Mouse (Mus musculus): ENCODE measurements around the gene Srbd1. TPM values are rescaled to one million over a fixed set of nuclear protein-coding genes. Genes with fewer than 3 reads are reported as not detected.

Gene Srbd1
- polyA plus RNA-seq (2015; fragmentation: Nextera tagmentation; extraction: Ambion mirVana), result 15.2 and 16.8 TPM in 2 replicates

GRCm38 (mm10) chr17:86145079-86145951 is at the start of gene Srbd1:
Gene Srbd1, minus strand, starts transcription at chr17:86145175.
- H3K4me2 ChIP-seq, result peak within 1 kb of the TSS; percentile 91
- H3K9ac ChIP-seq, result peak within 1 kb of the TSS; percentile 79
- H3K27me3 ChIP-seq, result no peaks in the 10 kb centered on the region
- peaks cover 17% of the 10 kb centered on the region for H3K4me1 ChIP-seq
- peak within 1 kb of the TSS; percentile 32 for H3K27ac ChIP-seq
- WGBS, result 2% methylated on average over 28 of the region's 45 CpGs
- H3K4me3 ChIP-seq, result peak within 1 kb of the TSS; percentile 84
- H3K9me3 ChIP-seq, result no peaks in the 10 kb centered on the region
- peak; percentile 96 for ATAC-seq (ENCODE audit: borderline replicate concordance, extremely low read depth, low FRiP score, low TSS enrichment)
- H3K36me3 ChIP-seq, result 0 out of 2 replicates have a peak, but pooled peaks cover 8% of the 10 kb centered on the region

DNA sequence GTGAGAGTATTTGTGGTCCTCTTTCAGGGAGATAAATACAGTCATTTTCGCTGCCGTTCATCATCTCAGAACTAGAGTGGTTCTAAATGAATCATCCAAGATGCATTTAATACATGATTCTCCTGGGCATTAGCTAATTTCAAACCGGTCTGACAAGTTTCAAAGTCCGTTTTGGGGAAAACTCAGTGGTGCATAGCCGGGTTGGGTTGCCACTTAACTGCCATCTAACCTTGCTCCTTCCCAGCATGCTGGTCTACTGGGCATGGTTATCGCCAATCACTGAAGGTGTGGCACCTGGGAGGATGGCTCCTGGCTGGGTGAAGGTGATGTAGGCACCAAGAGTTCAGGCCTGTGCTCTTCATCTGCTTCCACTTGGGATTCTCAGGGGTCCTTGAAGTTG is 49.0 kb upstream of the Srbd1 start:
- H3K36me3 ChIP-seq, result no peaks in the 10 kb centered on the region

DNA sequence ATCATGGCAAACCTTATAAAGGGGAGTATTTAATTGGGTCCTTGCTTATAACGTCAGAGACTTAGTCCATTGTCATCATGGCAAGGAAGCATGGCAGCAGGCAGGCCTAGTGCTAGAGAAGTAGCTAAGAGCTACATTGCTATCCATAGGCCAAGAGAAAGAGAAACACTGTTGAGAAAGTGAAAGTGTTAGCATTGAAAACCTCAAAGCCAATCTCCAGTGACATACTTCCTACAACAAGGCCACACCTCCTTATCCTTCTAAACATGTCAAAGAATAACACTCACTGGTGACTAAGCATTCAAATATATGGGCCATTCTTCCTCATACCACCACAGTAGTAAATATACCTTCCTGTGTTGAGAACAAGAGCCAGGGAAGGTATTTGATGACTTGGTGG is 42.8 kb upstream of the Srbd1 start:
- H3K4me2 ChIP-seq, result no peak overlapping the region
- H3K36me3 ChIP-seq, result no peaks in the 10 kb centered on the region
- ATAC-seq (ENCODE audit: borderline replicate concordance, extremely low read depth, low FRiP score, low TSS enrichment), result no peak
- H3K9ac ChIP-seq, result no peak overlapping the region
- no peaks in the 10 kb centered on the region for H3K27me3 ChIP-seq
- no peaks in the 10 kb centered on the region for H3K9me3 ChIP-seq
- peaks cover 25% of the 10 kb centered on the region for H3K4me1 ChIP-seq
- 74% methylated on average over 1 of the region's 1 CpGs for WGBS
- H3K27ac ChIP-seq, result no peak overlapping the region
- no peak overlapping the region for H3K4me3 ChIP-seq

More for the DNA sequence above, 49.0 kb upstream of the Srbd1 start:
- no peak overlapping the region for H3K27ac ChIP-seq
- WGBS, result 74% methylated on average over 6 of the region's 6 CpGs
- H3K9me3 ChIP-seq, result no peaks in the 10 kb centered on the region
- H3K9ac ChIP-seq, result no peak overlapping the region
- ATAC-seq (ENCODE audit: borderline replicate concordance, extremely low read depth, low FRiP score, low TSS enrichment), result no peak
- no peaks in the 10 kb centered on the region for H3K4me1 ChIP-seq
- H3K4me2 ChIP-seq, result no peak overlapping the region
- H3K27me3 ChIP-seq, result no peaks in the 10 kb centered on the region
- no peak overlapping the region for H3K4me3 ChIP-seq

DNA sequence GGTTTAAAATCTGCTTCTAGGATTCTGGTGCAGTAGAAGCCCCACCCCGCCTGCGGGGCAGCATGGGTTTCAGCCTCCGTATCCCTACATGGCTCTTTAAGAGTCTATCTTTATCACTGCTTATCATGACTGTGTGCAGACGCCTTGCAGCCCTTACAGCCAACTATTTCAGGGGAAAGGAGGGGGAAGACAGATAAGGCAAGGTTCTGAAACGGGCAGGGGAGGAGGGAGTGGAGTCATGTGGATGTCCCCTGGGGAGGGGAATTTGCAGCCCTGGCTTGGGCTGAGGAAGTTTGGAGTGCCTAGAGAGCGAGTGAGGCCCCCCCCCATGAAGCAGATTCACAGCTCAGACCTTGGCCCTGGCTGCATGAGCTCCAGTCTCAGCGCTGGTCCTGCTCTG is 40.6 kb upstream of the Srbd1 start:
- Histone ChIP-seq H3K9ac (0 out of 2 replicates have a peak overlapping the region, but pooled peaks have one; percentile 13), H3K36me3 (no peaks in the 10 kb centered on the region), H3K9me3 (no peaks in the 10 kb centered on the region), H3K4me2 (peak overlapping the region; percentile 37), H3K4me1 (peaks cover 25% of the 10 kb centered on the region), H3K27ac (peak overlapping the region; percentile 57), H3K27me3 (no peaks in the 10 kb centered on the region), H3K4me3 (no peak overlapping the region)
- 9% methylated on average over 7 of the region's 7 CpGs for WGBS
- peak; percentile 67 for ATAC-seq (ENCODE audit: borderline replicate concordance, extremely low read depth, low FRiP score, low TSS enrichment)

GRCm38 (mm10) chr17:86184552-86185209 is 39.7 kb upstream of the Srbd1 start:
- 27% methylated on average over 9 of the region's 9 CpGs for WGBS
- Histone ChIP-seq H3K4me3 (no peak overlapping the region), H3K27me3 (no peaks in the 10 kb centered on the region), H3K9me3 (no peaks in the 10 kb centered on the region), H3K4me1 (peaks cover 25% of the 10 kb centered on the region), H3K36me3 (no peaks in the 10 kb centered on the region), H3K27ac (peak overlapping the region; percentile 57; the same call in 1 of the 2 replicates), H3K9ac (no peak overlapping the region), H3K4me2 (0 out of 2 replicates have a peak overlapping the region, but pooled peaks have one; percentile 37)
- ATAC-seq (ENCODE audit: borderline replicate concordance, extremely low read depth, low FRiP score, low TSS enrichment), result peak; percentile 72

GRCm38 (mm10) chr17:86183788-86184187 is 38.8 kb upstream of the Srbd1 start:
- no peak for ATAC-seq (ENCODE audit: borderline replicate concordance, extremely low read depth, low FRiP score, low TSS enrichment)
- Histone ChIP-seq H3K9me3 (no peaks in the 10 kb centered on the region), H3K27me3 (no peaks in the 10 kb centered on the region), H3K9ac (no peak overlapping the region), H3K36me3 (no peaks in the 10 kb centered on the region), H3K4me2 (no peak overlapping the region), H3K4me3 (no peak overlapping the region), H3K4me1 (peaks cover 25% of the 10 kb centered on the region), H3K27ac (no peak overlapping the region)
- WGBS, result 30% methylated on average over 2 of the region's 2 CpGs

GRCm38 (mm10) chr17:86176722-86177121 is 31.7 kb upstream of the Srbd1 start:
- H3K36me3 ChIP-seq, result 0 out of 2 replicates have a peak, but pooled peaks cover 3% of the 10 kb centered on the region
- no peak overlapping the region for H3K4me2 ChIP-seq
- H3K4me3 ChIP-seq, result no peak overlapping the region
- H3K4me1 ChIP-seq, result no peaks in the 10 kb centered on the region
- WGBS, result 72% methylated on average over 7 of the region's 7 CpGs
- no peak for ATAC-seq (ENCODE audit: borderline replicate concordance, extremely low read depth, low FRiP score, low TSS enrichment)
- H3K9ac ChIP-seq, result no peak overlapping the region
- H3K9me3 ChIP-seq, result no peaks in the 10 kb centered on the region
- no peaks in the 10 kb centered on the region for H3K27me3 ChIP-seq
- no peak overlapping the region for H3K27ac ChIP-seq

- ATAC-seq (ENCODE audit: borderline replicate concordance, extremely low read depth, low FRiP score, low TSS enrichment), result no peak
- no peaks in the 10 kb centered on the region for H3K9me3 ChIP-seq
- H3K27ac ChIP-seq, result no peak overlapping the region
- WGBS, result 67% methylated on average over 9 of the region's 9 CpGs
- peaks cover under 1% of the 10 kb centered on the region; the same call in 1 of the 2 replicates for H3K4me1 ChIP-seq
- H3K36me3 ChIP-seq, result 0 out of 2 replicates have a peak, but pooled peaks cover 3% of the 10 kb centered on the region
- no peak overlapping the region for H3K4me3 ChIP-seq
- H3K9ac ChIP-seq, result no peak overlapping the region
- no peaks in the 10 kb centered on the region for H3K27me3 ChIP-seq
- H3K4me2 ChIP-seq, result no peak overlapping the region
These were observed 30.5 kb upstream of the Srbd1 start for GRCm38 (mm10) chr17:86175516-86175915.

- Histone ChIP-seq H3K36me3 (no peaks in the 10 kb centered on the region), H3K4me2 (peak overlapping the region; percentile 97), H3K9me3 (no peaks in the 10 kb centered on the region), H3K4me1 (peaks cover 29% of the 10 kb centered on the region), H3K27me3 (no peaks in the 10 kb centered on the region), H3K4me3 (peak overlapping the region; percentile 74), H3K27ac (no peak overlapping the region), H3K9ac (no peak overlapping the region)
- ATAC-seq (ENCODE audit: borderline replicate concordance, extremely low read depth, low FRiP score, low TSS enrichment), result no peak
- 58% methylated on average over 9 of the region's 9 CpGs for WGBS
These were observed 25.4 kb upstream of the Srbd1 start for GRCm38 (mm10) chr17:86170164-86170958.

DNA sequence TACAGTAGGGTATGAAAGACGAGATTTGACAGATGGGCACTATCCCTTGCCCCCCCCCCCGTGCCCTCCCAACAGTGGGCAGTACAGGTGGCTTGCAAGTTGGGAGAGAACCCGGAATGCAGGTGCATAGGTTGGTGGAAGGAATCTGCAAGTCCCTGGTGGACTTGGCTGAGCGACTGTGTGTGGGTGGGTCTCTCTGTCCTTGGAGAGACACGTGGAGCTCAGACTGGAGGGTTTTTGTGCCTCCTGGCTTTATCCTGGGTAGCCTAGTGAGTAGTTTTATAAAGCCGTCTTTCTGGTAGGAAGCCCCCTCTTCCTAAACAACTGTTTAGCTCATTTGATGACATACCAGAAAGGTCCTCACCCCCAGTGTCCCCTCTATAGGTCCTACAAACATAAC is 24.1 kb upstream of the Srbd1 start:
- no peaks in the 10 kb centered on the region for H3K9me3 ChIP-seq
- H3K36me3 ChIP-seq, result no peaks in the 10 kb centered on the region
- whole genome bisulfite sequencing, result 13% methylated on average over 6 of the region's 6 CpGs
- peak overlapping the region; percentile 74 for H3K4me3 ChIP-seq
- H3K9ac ChIP-seq, result peak overlapping the region; percentile 88; the same call in 1 of the 2 replicates
- H3K4me2 ChIP-seq, result peak overlapping the region; percentile 97
- H3K27me3 ChIP-seq, result no peaks in the 10 kb centered on the region
- H3K27ac ChIP-seq, result no peak overlapping the region
- H3K4me1 ChIP-seq, result peaks cover 38% of the 10 kb centered on the region
- ATAC-seq (ENCODE audit: borderline replicate concordance, extremely low read depth, low FRiP score, low TSS enrichment), result no peak

DNA sequence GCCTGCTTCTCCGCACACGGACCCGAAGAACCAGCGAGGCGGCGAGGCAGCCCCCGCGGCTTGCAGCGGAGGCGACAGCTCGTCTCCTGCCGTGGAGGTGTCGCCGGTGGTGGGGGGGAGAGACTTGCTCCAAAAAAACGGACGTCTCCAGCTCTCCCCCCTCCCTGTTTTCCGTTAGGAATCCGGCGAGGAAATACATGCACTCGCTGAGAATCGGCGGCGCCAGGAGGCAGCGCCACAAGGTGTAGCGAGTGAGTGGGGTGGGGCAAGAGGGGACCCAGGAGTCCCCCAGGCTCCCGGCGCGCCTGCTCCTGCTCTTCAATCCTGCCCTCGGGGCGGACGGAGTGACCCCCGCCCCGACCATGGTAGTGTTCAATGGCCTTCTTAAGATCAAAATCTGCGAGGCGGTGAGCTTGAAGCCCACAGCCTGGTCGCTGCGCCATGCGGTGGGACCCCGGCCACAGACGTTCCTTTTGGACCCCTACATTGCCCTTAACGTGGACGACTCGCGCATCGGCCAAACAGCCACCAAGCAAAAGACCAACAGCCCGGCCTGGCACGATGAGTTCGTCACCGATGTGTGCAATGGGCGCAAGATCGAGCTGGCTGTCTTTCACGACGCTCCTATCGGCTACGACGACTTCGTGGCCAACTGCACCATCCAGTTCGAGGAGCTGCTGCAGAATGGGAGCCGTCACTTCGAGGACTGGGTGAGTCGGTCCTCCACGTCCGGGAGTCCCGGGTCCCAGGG is 23.4 kb upstream of the Srbd1 start:
- H3K9me3 ChIP-seq, result no peaks in the 10 kb centered on the region
- H3K4me2 ChIP-seq, result peak overlapping the region; percentile 97
- H3K27ac ChIP-seq, result peak overlapping the region; percentile 97
- H3K27me3 ChIP-seq, result no peaks in the 10 kb centered on the region
- under 1% methylated on average over 64 of the region's 64 CpGs for WGBS
- ATAC-seq (ENCODE audit: borderline replicate concordance, extremely low read depth, low FRiP score, low TSS enrichment), result peak; percentile 3; the same call in 1 of the 2 replicates
- H3K9ac ChIP-seq, result peak overlapping the region; percentile 88
- H3K36me3 ChIP-seq, result no peaks in the 10 kb centered on the region
- H3K4me1 ChIP-seq, result peaks cover 38% of the 10 kb centered on the region
- H3K4me3 ChIP-seq, result peak overlapping the region; percentile 74

Measured in lung, embryonic 15.5 days (tissue).